Mouse (Mus musculus): ENCODE measurements around the gene Mmp12. TPM values are rescaled to one million over a fixed set of nuclear protein-coding genes. Genes with fewer than 3 reads are reported as not detected.
"Not testable (repeated sequence)": the region's sequence is repeated elsewhere in the genome, so short reads cannot be mapped to it uniquely, and the experiment has no call there.

Mmp12 gene
- polyA plus RNA-seq (2015; fragmentation: Nextera tagmentation; extraction: Ambion mirVana) = not detected in 2 replicates

DNA sequence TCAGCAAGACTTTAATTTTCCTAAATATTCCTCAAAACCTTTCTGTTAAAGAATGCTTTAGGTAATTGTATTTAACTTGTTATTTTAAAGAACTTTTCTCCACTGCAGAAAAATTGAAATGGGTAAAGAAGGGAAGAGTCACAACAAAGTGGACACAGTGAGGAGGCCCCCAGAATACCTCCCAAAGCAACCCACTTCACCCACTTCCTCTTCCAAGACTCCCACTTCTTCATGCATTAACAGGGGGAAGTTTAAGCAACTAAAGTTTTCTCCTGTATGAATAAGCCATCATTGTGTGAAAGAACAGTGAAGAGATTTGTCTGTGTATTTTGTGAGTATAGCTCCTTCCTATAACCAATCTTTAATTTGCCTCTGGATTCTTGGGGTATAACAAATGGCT, at the start of gene Mmp12:
Gene Mmp12 (plus strand): TSS at position 275 of the 400 bp plus-strand sequence.
- ATAC-seq (ENCODE audit: low FRiP score, low read depth) = no peak
- H3K4me2 ChIP-seq = no peak within 1 kb of the TSS

DNA sequence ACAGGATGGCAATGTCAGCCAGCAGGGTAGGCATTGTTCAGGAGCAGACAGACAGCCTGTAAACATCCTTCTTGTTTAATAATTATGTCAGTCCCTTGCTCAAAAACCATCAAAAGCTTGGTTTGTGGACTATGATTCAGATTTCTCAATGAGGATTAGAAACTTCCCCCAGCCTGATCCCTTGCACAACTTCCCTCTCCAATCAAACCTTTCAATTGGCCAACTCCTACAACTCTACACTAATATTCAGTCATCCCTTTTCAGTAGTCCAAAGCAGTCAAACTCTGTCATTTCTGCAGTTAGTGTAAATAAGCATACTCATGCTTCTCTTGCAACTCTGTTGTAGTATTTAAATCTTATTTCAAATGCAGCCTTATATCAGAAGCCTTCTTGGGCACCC, 12.3 kb upstream of the Mmp12 start:
- Histone ChIP-seq H3K27me3 (no peaks in the 10 kb centered on the region), H3K4me2 (no peak overlapping the region), H3K36me3 (no peaks in the 10 kb centered on the region), H3K4me3 (no peak overlapping the region), H3K9me3 (no peaks in the 10 kb centered on the region), H3K9ac (no peak overlapping the region), H3K4me1 (replicated peaks) (no peaks in the 10 kb centered on the region), H3K27ac (replicated peaks) (no peak overlapping the region)
- no peak for ATAC-seq (ENCODE audit: low FRiP score, low read depth)

More for the DNA sequence above, at the start of gene Mmp12:
- Histone ChIP-seq H3K36me3 (no peaks in the 10 kb centered on the region), H3K4me3 (no peak within 1 kb of the TSS), H3K4me1 (replicated peaks) (no peaks in the 10 kb centered on the region), H3K9me3 (no peaks in the 10 kb centered on the region), H3K27ac (replicated peaks) (no peak within 1 kb of the TSS), H3K27me3 (no peaks in the 10 kb centered on the region), H3K9ac (no peak within 1 kb of the TSS)

DNA sequence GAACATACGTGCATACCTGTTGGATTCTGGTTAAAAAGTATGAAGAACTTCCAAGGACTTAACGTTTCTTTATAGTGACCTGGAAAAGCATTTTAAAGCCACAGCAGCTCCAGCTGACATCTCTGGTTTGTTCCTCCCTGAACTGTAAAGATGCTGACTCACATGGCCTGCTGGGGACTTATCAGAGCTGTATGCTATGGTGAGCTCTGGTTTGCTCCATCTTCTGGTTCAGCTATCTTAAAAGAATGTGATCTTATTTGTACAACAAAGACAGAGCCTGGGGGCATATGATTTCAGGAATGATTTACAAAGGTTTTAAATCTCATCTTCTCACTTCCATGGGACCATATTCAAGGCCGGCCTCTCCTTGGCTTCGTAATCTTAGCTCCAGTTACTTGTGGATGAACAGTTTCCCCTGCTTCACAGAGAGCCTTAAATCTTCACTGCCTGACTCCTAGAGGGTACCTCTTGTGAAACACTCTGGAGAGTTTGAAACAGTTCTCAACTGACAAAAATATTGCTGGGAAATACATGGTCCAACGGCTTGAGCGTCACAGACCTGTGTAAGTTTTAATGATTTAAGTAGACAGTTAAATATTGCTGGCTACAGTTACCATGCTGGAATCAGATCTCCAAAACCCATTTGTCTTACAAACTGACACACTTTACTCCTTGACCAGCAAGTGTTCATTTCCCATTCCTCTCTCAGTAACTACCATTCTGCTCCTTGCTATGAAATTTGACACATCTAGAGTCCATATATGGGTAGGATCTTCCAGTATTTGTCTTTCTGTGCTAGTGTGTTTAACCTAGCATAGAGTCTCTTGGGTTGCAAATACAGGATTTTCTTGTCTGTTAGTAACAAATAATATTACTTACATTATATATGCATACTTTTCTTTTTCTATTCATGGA, 8.2 kb upstream of the Mmp12 start:
- H3K9me3 ChIP-seq = no peaks in the 10 kb centered on the region
- no peak overlapping the region for H3K4me2 ChIP-seq
- H3K36me3 ChIP-seq = no peaks in the 10 kb centered on the region
- H3K9ac ChIP-seq = no peak overlapping the region
- no peak overlapping the region for H3K4me3 ChIP-seq
- no peak overlapping the region for H3K27ac ChIP-seq (replicated peaks)
- 95% methylated on average over 5 of the region's 6 CpGs for WGBS
- H3K27me3 ChIP-seq = no peaks in the 10 kb centered on the region
- ATAC-seq (ENCODE audit: low FRiP score, low read depth) = no peak
- H3K4me1 ChIP-seq (replicated peaks) = no peaks in the 10 kb centered on the region

DNA sequence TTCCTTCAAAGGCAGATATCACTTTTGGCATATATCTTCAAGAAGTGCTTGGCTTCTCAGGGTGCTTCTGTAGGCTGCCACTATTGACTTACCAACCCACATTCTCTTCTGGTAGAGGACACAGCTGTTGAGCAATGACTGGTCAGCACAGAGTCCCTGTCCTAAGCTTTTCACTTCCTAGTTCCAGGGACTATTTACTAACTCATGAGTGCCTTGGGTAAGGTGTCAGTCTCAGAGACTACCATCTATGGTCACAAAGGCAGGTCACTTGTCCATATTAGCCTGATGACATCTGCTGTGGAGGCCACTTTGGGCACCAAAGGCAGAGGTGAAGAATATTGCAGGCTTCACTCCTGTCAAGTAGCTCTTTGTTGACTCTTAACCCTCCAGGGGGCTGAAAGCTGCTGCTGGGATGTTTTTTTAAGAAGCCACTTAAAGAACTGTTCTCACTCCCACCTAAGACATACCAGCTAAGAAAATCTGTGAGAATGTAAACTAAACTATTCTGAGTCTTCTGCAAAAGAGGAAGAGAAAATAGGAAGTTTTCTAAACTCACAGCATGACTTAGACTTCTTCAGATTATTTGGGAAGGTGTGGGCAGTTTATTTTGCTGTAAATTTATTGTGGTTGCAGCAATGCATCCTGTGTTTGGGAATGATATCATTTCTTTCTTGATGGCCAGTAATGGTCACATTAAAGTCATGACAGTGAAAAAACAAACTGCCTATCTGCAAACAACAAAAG, 7.3 kb upstream of the Mmp12 start:
- Histone ChIP-seq H3K4me3 (no peak overlapping the region), H3K36me3 (no peaks in the 10 kb centered on the region), H3K9ac (no peak overlapping the region), H3K27me3 (no peaks in the 10 kb centered on the region), H3K9me3 (no peaks in the 10 kb centered on the region), H3K4me2 (no peak overlapping the region), H3K27ac (replicated peaks) (no peak overlapping the region), H3K4me1 (replicated peaks) (no peaks in the 10 kb centered on the region)
- no peak for ATAC-seq (ENCODE audit: low FRiP score, low read depth)

DNA sequence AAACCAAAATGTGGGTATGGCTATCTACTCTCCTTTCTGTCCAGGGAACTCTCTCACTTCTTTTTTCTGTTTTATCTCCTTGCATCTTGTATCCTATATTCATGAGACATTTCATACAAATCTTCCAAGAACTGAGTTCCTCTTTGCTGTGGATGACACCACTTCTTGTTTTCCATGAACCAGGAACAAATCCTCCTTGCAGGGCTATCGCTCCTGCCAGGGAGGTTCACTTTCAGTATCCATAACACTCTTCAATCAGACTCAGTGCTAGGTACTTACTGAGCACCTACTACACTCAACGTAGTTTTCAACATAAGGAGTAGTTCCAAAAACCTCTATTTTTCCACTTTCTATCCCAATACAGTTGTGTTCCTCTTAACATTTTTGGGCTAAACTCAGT, 1.3 kb downstream of the Mmp12 start:
- Histone ChIP-seq H3K4me1 (replicated peaks) (no peaks in the 10 kb centered on the region), H3K9ac (no peak overlapping the region), H3K36me3 (no peaks in the 10 kb centered on the region), H3K9me3 (no peaks in the 10 kb centered on the region), H3K4me3 (no peak overlapping the region), H3K27ac (replicated peaks) (no peak overlapping the region), H3K27me3 (no peaks in the 10 kb centered on the region), H3K4me2 (no peak overlapping the region)
- ATAC-seq (ENCODE audit: low FRiP score, low read depth) = no peak
- WGBS = 91% methylated on average over 2 of the region's 2 CpGs

DNA sequence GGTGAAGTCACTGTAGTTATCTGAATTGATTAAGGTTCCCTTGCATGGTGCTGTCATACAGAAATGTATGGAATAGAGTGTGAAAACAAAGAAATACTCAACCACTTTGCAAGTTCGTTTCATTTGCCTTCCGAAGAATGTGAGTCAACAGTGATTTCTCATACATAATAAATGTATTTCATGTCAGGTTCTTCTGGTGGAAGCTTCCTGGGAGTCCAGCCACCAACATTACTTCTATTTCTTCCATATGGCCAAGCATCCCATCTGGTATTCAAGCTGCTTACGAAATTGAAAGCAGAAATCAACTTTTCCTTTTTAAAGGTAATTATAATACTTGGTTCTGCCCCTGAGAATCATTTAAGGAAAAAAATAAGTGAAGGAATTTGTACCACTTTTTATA, 10.4 kb downstream of the Mmp12 start:
- no peaks in the 10 kb centered on the region for H3K36me3 ChIP-seq
- no peaks in the 10 kb centered on the region for H3K27me3 ChIP-seq
- no peak overlapping the region for H3K27ac ChIP-seq (replicated peaks)
- ATAC-seq (ENCODE audit: low FRiP score, low read depth) = no peak
- H3K4me2 ChIP-seq = no peak overlapping the region
- WGBS = 82% methylated on average over 3 of the region's 3 CpGs
- H3K4me1 ChIP-seq (replicated peaks) = no peaks in the 10 kb centered on the region
- no peaks in the 10 kb centered on the region for H3K9me3 ChIP-seq
- H3K9ac ChIP-seq = no peak overlapping the region
- H3K4me3 ChIP-seq = no peak overlapping the region

DNA sequence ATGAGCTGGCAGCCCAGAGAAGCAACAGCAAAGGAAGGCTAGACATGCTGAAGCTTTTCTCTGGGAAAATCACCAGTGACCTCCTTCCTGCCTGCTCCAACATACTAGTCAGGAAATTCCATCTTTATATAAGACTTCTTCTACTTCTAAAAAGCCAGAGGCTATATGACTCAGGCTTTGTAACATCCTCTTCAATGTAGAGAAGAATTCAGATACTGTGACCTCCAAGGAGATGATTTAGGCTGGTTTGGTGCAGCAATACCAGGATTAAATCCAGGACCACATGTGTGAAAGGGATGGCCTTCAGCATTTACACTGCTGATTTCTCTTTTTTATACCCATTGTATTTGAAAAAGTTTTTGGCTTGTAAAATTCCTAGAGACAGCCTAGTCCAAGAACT, 43.8 kb downstream of the Mmp12 start, which contains the start of gene Mmp1b:
Gene Mmp1b (minus strand): TSS at position 101 of the 400 bp plus-strand sequence.
- no peak within 1 kb of the TSS for H3K4me2 ChIP-seq
- H3K9ac ChIP-seq = no peak within 1 kb of the TSS
- no peak within 1 kb of the TSS for H3K27ac ChIP-seq (replicated peaks)
- ATAC-seq (ENCODE audit: low FRiP score, low read depth) = no peak
- no peak within 1 kb of the TSS for H3K4me3 ChIP-seq
- H3K27me3 ChIP-seq = no peaks in the 10 kb centered on the region
- no peaks in the 10 kb centered on the region for H3K4me1 ChIP-seq (replicated peaks)
- no peaks in the 10 kb centered on the region for H3K36me3 ChIP-seq
- H3K9me3 ChIP-seq = no peaks in the 10 kb centered on the region

DNA sequence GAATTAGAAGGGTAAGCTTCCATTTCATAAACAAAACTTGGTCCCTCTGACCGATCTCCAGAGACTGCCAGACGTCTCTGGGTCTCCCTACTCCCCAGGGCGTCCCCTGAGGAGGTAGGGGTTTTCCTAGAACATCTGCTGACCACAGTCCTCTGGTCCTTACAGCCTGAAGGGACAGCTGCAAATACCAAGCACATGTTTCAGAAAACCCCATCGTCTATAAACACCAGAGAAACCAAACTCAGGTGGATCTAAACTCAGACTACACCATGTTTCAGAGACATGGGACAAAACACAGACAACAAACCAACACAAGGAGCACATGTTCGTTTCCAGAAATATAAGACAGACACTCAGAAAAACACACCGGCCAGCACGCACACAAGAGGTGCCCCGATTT, 52.4 kb downstream of the Mmp12 start:
- not testable (repeated sequence) for H3K27me3 ChIP-seq; H3K9me3 ChIP-seq; H3K9ac ChIP-seq; H3K27ac ChIP-seq (replicated peaks); H3K4me3 ChIP-seq; H3K4me1 ChIP-seq (replicated peaks); H3K36me3 ChIP-seq; ATAC-seq (ENCODE audit: low FRiP score, low read depth); H3K4me2 ChIP-seq
- WGBS = 85% methylated on average over 8 of the region's 8 CpGs

Other genes starting within 250 kb of the Mmp12 start
- 18.5 and 19.8 TPM in 2 replicates for gene Dync2h1, start 159.9 kb upstream of the Mmp12 start, polyA plus RNA-seq (2015; fragmentation: Nextera tagmentation; extraction: Ambion mirVana)
- 92.2 and 99.8 TPM in 2 replicates for gene Dcun1d5, start 159.9 kb upstream of the Mmp12 start, polyA plus RNA-seq (2015; fragmentation: Nextera tagmentation; extraction: Ambion mirVana)
- not detected in 2 replicates for gene Mmp13, start 71.9 kb upstream of the Mmp12 start, polyA plus RNA-seq (2015; fragmentation: Nextera tagmentation; extraction: Ambion mirVana)
- gene Mmp1b, start 43.7 kb downstream of the Mmp12 start, polyA plus RNA-seq (2015; fragmentation: Nextera tagmentation; extraction: Ambion mirVana) = not detected in 2 replicates
- gene Mmp3, start 101.4 kb downstream of the Mmp12 start, polyA plus RNA-seq (2015; fragmentation: Nextera tagmentation; extraction: Ambion mirVana) = not detected in 2 replicates
- gene Mmp10, start 158.0 kb downstream of the Mmp12 start, polyA plus RNA-seq (2015; fragmentation: Nextera tagmentation; extraction: Ambion mirVana) = not detected in 2 replicates
- 0.22 and 0.26 TPM in 2 replicates for gene Mmp8, start 214.1 kb downstream of the Mmp12 start, polyA plus RNA-seq (2015; fragmentation: Nextera tagmentation; extraction: Ambion mirVana)
- gene Mmp27, start 227.0 kb downstream of the Mmp12 start, polyA plus RNA-seq (2015; fragmentation: Nextera tagmentation; extraction: Ambion mirVana) = not detected in 2 replicates

All from hindbrain, embryonic 15.5 days (tissue).